Mouse (Mus musculus) lung, adult 2 months (tissue): ENCODE data around the gene Hps3.

Experiments used
- CTCF ChIP-seq: fragments of 200-500 bp; IDR thresholded peaks from 2 replicates; pipeline ENCODE4 v1.5.1; 2011; ENCODE audit warnings: mild to moderate bottlenecking, low read length, control low read depth; ENCODE audit not compliant: insufficient read depth
- POLR2A ChIP-seq: fragments of 200-500 bp; IDR thresholded peaks from 2 replicates; pipeline ENCODE4 v1.6.1; 2011; ENCODE audit warnings: low read depth, mild to moderate bottlenecking, control low read depth, low read length, borderline replicate concordance; ENCODE audit errors: extremely low read depth

- no peak for TF ChIP-seq CTCF
- no peak for TF ChIP-seq POLR2A
Observed at GRCm38 (mm10) chr3:19986123-19986522, 49.0 kb downstream of the Hps3 start.
